Mouse (Mus musculus) urinary bladder, adult 2 months (tissue): ENCODE measurements around the gene Reg1. TPM values are rescaled to one million over a fixed set of nuclear protein-coding genes. Genes with fewer than 3 reads are reported as not detected.
"Not testable (repeated sequence)": the region's sequence is repeated elsewhere in the genome, so short reads cannot be mapped to it uniquely, and the experiment has no call there.

Experiments used
- DNase-seq: peaks from one replicate; pipeline ENCODE4 v3.0.0; 2022; ENCODE audit warnings: low spot score
- polyA plus RNA-seq: library from polyadenylated mRNA; depleted of rRNA; stranded (reverse); fragments of >200 nt; gene quantifications from 2 replicates; pipeline ENCODE4 v1.2.3, GENCODE M21; 2012; rRNA removed

Gene Reg1
- not detected in 2 replicates for polyA plus RNA-seq

- DNase-seq, result not testable (repeated sequence)
These were observed at the start of gene Reg1 for GRCm38 (mm10) chr6:78422411-78422810. Gene Reg1, plus strand, starts transcription at chr6:78422711.

- DNase-seq, result no peak
These were observed 43.7 kb upstream of the Reg1 start, which contains the start of gene Reg3d for GRCm38 (mm10) chr6:78378765-78379164. Gene Reg3d, minus strand, starts transcription at chr6:78378865.

- DNase-seq, result no peak
These were observed 42.1 kb upstream of the Reg1 start, which contains the start of gene Reg3a for GRCm38 (mm10) chr6:78380409-78380808. Gene Reg3a, plus strand, starts transcription at chr6:78380709.

GRCm38 (mm10) chr6:78385609-78386008, 36.9 kb upstream of the Reg1 start:
- DNase-seq, result no peak

GRCm38 (mm10) chr6:78395323-78395722, 27.2 kb upstream of the Reg1 start, which contains the start of gene Reg2:
Gene Reg2, plus strand, starts transcription at chr6:78395623.
- DNase-seq, result not testable (repeated sequence)

- DNase-seq, result no peak
These were observed 3.0 kb downstream of the Reg1 start for GRCm38 (mm10) chr6:78425497-78425896.

GRCm38 (mm10) chr6:78447202-78447601, 24.7 kb downstream of the Reg1 start:
- no peak for DNase-seq

GRCm38 (mm10) chr6:78448409-78448808, 25.9 kb downstream of the Reg1 start:
- no peak for DNase-seq

GRCm38 (mm10) chr6:78452804-78453203, 30.3 kb downstream of the Reg1 start:
- DNase-seq, result no peak

GRCm38 (mm10) chr6:78460191-78460825, 37.8 kb downstream of the Reg1 start:
- DNase-seq, result no peak

- DNase-seq, result no peak
These were observed 39.8 kb downstream of the Reg1 start for GRCm38 (mm10) chr6:78462360-78462759.

- no peak for DNase-seq
These were observed 40.8 kb downstream of the Reg1 start for GRCm38 (mm10) chr6:78463266-78463665.

- DNase-seq, result no peak
These were observed 46.3 kb downstream of the Reg1 start, which contains the start of gene Reg3g for GRCm38 (mm10) chr6:78468772-78469171. Gene Reg3g, minus strand, starts transcription at chr6:78468872.

- no peak for DNase-seq
These were observed 46.8 kb downstream of the Reg1 start for GRCm38 (mm10) chr6:78469287-78469686.

Other genes with a start within 250 kb of the Reg1 start
- 0.37 and 0.41 TPM in 2 replicates for gene Reg3b, start 52.1 kb upstream of the Reg1 start, polyA plus RNA-seq
- gene Reg3d, start 43.8 kb upstream of the Reg1 start, polyA plus RNA-seq, result not detected in 2 replicates
- not detected in 2 replicates for gene Reg3a, start 42.0 kb upstream of the Reg1 start, polyA plus RNA-seq
- not detected in 2 replicates for gene Reg2, start 27.1 kb upstream of the Reg1 start, polyA plus RNA-seq
- gene Reg3g, start 46.2 kb downstream of the Reg1 start, polyA plus RNA-seq, result 2.6 and 3.2 TPM in 2 replicates